Mouse (Mus musculus) natural killer cell, adult 2 months (primary cell): ENCODE measurements around the gene Mepce.
A peak's percentile ranks its signal among the peaks of the same experiment; 100 is the strongest.

ENCODE experiments used
- DNase-seq, 2 experiments: peaks; one replicate each; pipeline ENCODE4 v3.0.0; 2022; ENCODE audit warnings: low spot score in 2 of 2

The Mepce gene

GRCm38 (mm10) chr5:137788171-137788570 is 716 bp upstream of the Mepce start:
- DNase-seq: no peak

GRCm38 (mm10) chr5:137786109-137786942 is 1.1 kb downstream of the Mepce start:
- DNase-seq: peak; percentile 98 to 99

DNA sequence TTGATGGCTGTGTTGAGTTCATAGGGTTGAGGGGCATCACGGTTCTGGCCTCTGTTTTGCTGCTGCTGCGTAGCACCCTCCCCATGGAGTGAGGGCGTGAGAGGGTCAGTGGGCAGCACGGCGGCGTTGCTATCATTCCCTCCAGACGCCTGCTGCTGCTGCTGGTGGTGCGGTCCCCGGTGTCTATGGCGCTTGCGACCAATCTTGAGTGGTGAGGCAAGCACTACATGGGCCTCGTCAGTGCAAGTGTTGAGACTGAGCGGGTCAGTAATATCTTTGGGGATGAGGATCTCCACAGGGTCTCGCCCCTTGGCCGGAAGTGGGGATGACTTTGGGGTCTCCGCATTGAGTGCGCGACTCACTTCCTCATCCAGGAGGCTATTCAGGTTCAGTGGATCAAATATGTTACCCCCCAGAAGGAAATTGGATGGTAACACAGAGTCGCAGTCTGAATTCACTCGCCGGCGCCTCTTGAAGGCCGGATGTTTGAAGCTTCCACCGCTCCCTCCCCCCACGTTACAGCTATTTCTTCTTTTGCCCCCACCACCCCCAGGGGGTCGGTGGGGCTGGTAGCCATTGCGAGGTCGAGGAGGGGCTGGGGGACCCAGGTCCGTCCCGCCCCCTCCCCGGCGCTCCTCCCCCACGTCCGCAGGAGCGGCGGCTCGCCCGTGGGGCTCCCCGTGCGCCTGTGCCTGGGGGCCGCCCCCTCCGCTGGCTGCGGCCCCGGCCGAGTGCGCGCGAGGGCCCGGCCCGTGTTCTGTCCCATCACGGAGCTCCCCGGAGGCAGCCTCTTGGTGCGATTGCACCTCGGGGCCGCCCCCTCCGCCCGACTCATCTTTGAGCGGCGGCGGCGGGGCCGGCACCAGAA is 2.1 kb downstream of the Mepce start:
- DNase-seq: peak; percentile 21 to 45

GRCm38 (mm10) chr5:137784546-137784945 is 2.9 kb downstream of the Mepce start:
- no peak for DNase-seq

DNA sequence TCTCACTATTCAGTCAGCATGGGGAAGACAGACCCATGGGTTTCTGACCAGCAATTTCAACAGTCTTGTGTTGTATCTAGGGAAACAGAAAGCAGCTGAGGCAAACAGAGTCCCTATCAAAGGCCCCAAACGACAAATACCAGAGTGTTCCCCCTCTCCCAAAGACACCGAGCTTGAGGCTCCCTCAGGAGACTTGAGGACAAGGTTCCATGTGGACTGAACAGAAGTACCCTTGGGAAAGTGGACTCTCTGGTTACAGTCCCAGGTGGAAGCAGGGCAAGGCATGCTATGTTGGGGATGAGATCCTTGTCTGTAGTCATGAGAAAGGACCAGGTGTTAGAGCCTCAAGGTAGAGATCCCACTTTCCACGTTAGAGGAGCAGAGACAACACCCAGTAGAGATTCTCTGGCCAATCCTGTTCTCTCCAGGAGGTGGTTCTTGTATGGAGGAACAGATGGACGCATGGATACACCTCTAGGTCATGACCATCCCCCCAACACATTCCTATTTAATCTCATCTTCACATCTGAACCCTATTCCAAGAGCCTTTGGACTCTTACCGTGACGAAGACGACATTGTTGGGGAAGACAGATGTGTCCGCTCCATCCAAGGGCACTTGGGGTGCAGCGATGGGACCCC is 3.4 kb downstream of the Mepce start:
- DNase-seq: no peak

- no peak for DNase-seq
Observed at GRCm38 (mm10) chr5:137782776-137783522, 4.5 kb downstream of the Mepce start.

DNA sequence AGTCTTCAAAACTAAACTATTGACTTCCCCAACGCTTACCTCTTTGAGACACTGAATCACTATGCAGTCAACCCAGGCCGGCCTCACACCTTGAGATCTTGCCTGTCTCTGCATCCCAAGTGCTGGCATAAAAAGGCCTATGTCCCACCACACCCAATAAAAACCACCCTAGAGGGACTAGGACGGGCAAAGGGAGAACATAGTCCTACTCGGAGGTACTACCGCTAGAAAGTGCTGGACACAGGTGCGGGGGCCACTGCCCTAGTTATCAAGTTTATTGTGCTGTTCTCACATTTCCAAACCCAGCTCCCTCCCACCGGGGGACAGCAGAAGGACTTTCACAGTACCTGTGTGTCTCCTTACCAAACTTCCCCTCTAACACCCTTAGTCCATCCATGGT is 5.8 kb downstream of the Mepce start:
- no peak for DNase-seq

DNA sequence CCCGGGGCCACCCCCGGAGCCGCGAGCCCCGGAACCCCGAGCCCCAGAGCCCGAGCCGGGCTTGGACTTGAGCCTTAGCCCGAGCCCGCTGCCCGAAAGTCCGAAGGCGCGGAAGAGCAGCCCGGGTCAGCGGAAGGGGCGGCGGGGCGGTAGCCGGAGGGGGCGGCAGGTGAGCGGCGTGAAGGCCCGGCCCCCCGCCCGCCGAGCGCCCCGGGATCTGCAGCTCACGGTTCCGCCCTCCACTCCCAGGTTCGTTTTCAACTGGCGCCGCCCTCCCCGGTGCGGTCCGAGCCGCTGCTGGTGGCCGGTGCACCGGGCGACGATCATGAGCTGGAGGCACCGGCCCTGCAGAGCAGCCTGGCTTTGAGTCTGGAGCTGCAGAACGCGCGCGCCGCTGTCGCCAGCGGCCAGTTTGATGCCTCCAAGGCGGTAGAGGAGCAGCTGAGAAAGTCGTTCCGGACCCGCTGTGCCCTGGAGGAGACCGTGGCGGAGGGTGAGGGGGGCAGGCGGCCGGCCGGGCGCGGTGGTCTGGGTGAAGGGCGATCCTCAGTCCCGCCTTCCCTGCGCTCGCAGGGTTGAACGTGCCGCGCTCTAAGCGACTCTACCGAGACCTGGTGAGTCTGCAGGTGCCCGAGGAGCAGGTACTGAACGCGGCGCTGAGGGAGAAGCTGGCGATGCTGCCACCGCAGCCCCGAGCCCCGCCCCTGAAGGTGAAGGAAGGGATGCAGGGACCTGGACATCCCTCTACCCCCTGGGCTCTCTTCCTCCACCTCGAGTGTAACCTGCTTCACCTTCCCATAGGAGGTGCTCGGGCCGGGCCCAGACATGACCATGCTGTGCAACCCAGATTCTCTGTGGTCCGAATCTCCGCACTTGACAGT is 8.2 kb downstream of the Mepce start:
- DNase-seq: no peak

DNA sequence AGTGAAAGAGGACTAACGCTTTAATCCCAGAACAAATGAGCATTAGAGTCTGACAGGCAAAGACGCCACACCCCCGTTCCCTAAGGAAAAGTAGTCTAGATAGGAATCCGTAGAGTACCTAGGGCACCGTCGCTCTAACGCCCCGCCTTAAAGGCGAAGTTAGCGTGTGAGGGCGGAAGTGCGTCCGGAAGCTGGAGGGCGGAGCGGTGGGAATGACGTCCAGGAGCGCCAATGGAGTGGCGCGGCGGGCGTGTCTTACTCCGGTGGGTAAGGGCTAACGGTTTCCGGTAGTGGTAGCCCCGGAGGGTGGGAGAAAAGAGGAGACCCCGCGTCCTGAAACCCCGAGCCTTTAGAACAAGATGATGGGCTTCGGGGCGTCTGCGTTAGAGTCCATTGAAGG is 8.8 kb downstream of the Mepce start, which contains the start of gene Ppp1r35:
Ppp1r35 (plus strand) TSS at position 215 of the 400 bp plus-strand sequence.
- peak; percentile 86 to 90 for DNase-seq

DNA sequence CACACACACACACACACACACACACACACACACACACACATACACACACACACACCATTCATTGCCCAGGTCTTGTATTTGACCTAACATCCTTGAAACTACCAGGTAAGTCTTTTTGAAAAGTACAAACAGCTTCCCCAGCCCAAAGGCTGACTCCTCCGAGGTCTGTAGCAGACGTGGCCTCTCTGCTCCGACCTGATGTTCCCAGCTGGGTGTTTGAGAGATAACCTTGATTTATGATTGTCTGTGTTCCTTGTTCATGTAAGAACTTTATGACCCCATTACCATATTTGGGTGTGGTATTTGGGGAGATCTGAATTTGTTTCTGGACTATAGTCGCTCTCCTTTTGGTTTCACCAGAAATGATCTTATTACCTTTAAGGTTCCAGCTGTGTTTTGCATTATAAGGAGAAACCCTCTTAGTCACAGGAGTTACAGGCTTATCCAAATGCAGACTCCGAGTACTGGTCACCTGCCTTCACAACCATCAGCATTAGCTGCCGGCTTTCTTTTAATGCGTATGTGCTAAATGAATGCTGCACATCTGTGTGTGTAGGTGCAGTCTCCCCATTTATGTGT is 10.1 kb downstream of the Mepce start:
- no peak for DNase-seq

GRCm38 (mm10) chr5:137776408-137776918 is 11.0 kb downstream of the Mepce start:
- peak in 1 of 2 experiments; percentile 29 for DNase-seq

GRCm38 (mm10) chr5:137775587-137776290 is 11.7 kb downstream of the Mepce start:
- DNase-seq: no peak

- no peak for DNase-seq
Observed at GRCm38 (mm10) chr5:137772755-137773154, 14.7 kb downstream of the Mepce start.

DNA sequence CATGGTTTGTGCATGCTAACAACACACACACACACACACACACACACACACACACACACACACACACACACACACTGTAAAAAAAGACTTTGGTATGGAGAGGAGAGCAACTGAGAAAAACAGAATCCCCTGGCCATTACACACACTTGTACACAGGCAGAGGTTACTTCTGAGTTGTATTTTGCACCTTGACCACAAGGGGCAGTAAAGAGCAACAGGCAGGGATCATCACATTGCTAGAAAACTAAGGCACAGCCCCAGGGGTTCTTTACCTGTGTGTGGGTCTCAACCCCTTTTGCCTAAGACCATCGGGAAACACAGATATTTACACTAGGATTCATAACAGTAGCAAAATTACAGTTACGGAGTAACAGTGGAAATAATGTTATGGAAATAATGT is 16.7 kb downstream of the Mepce start:
- DNase-seq: peak in 1 of 2 experiments; percentile 55

DNA sequence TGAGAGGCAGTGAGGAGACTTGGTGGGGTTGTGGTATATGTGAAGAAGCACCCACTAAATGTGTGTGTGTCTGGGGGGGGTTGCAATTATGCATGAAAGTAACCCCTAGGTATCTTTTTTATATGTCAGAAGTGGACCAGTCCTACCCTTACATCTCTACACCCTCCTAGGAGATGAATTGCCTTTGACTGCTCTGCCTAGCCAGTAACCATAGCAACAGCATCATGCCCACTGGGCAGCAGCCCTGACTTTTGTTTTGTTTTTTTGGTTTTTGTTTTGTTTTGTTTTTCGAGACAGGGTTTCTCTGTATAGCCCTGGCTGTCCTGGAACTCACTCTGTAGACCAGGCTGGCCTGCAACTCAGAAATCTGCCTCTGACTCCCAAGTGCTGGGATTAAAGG is 19.0 kb downstream of the Mepce start:
- no peak for DNase-seq

DNA sequence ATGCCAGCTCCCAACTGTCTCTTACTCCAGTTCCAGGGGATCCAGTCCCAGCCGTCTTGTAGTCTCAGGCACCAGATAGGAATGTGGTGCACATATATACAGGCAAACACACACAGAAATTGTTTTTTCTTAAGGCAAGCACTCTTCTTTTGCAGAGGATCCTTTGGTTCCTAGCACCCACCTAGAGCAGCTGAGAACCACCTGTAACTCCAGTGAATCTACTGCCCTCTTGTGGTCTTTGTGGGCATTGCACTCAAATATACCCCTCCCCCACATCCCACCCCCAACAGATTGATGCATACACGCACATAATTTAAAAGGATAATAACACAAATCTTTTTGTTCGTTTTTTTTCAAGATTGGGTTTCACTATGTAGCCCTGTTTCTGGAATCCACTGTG is 21.2 kb downstream of the Mepce start:
- DNase-seq: peak in 1 of 2 experiments; percentile 39

DNA sequence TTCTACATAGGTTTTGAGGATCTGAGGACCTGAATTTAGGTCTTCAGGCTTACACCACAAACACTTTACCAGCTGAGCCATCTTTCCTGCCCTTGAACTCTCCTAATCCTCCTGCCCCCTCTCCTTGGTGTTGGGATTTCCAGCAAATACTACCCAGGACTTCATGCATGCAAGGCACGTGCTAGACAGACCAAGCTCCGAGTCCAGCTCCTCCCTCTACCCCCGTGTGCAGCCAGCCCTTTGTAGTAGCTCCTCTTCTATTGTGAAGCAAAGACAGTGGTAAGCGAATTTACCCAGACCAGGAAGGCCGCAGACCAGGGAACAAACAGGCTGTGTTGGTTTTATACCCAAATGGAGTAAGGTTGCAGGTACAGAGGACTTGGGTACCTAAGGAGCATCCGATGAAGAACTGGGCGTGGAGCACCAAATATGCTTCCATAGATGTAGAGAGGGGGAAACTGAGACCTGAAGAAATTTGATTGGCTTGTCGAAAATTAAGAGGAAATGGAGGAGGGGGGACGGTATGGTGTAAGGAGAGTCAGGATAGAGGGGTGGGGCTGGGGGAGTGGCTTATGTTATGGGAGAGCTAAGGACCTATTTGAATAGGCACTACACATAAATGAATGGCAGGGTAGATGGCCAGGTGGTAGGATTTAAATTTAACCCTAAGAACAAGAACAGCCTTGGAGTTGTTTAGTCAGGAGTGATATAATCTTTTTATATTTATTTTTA is 22.7 kb downstream of the Mepce start:
- no peak for DNase-seq

- DNase-seq: peak; percentile 67 to 81
Observed at GRCm38 (mm10) chr5:137759971-137760412, 27.5 kb downstream of the Mepce start.
